Mouse (Mus musculus) retina, postnatal 7 days (tissue): ENCODE data around the gene Gm5725.
"Not testable (repeated sequence)": the region's sequence is repeated elsewhere in the genome, so short reads cannot be mapped to it uniquely, and the experiment has no call there.

Experiments
- DNase-seq: peaks from one replicate; pipeline ENCODE4 v3.0.0-alpha.2; 2012; ENCODE audit warnings: low read depth, low spot score

Gm5725 gene

DNA sequence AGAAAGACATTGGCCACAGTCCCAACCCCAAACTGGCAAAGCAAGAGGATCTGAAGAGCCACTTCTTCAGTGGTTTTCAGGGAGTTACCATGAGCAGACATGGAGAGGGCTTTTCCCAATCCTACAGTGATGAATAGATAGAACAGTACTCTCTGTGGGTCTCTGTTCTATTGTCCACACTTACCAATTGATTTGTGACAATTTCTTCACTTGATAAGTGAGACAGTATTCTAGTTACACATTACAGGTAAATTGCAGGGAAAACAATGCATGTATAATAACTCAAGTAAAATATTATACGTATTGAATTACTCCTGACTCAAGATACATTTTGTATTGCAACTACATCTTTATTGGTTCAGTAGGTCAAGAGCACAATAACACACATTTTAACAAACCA, at the start of gene Gm5725:
Gene Gm5725, minus strand, starts transcription at position 101 of the 400 bp plus-strand sequence.
- DNase-seq: not testable (repeated sequence)

DNA sequence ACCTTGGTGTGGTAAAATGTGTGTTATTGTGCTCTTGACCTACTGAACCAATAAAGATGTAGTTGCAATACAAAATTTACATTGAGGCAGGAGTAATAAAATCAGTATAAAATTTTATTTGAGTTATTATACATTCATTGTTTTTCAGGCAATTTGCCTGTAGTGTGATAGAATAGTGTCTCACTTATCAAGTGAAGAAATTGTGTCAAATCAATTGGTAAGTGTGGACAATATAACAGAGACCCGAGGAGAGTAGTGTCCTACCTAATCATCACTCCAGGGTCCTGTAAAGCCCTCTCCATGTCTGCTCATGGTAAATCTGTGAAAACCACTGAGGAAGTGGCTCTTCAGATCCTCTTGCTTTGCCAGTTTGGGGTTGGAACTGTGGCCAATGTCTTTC, 12.0 kb downstream of the Gm5725 start, which contains the start of gene Vmn1r135:
Gene Vmn1r135, plus strand, starts transcription at position 301 of the 400 bp plus-strand sequence.
- not testable (repeated sequence) for DNase-seq

DNA sequence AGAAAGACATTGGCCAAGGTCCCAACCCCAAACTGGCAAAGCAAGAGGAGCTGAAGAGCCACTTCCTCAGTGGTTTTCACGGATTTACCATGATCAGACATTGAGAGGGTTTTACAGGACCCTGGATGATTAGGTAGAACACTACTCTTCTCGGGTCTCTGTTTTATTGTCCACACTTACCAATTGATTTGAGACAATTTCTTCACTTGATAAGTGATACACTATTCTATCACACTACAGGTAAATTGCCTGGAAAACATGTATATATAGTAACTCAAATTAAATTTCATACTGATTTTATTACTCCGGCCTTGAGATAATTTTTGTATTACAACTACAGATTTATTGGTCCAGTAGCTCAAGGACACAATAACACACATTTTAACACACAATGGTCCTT, 47.4 kb downstream of the Gm5725 start, which contains the start of gene Gm4177:
Gene Gm4177, minus strand, starts transcription at position 101 of the 400 bp plus-strand sequence.
- DNase-seq: not testable (repeated sequence)
